Comparison of ENCODE assay signal across 8 mouse cellular contexts in genomic region chr1:183296465-183296864, GRCm38 (mm10). TPM values are rescaled to one million over a fixed set of nuclear protein-coding genes. Genes with fewer than 3 reads are reported as not detected.
DNase-seq lines count a peak whose midpoint lies in the region; ATAC-seq and TF ChIP-seq lines count a peak whose summit lies in the region.

Aida (plus strand) TSS chr1:183296590.

- H3K9ac ChIP-seq in forebrain, postnatal 0 days: peak within 1 kb of the TSS; percentile 61
- H3K9ac ChIP-seq in hindbrain, embryonic 12.5 days: peak within 1 kb of the TSS; percentile 61

- H3K9me3 ChIP-seq in forebrain, postnatal 0 days (ENCODE audit: low read length): no peaks in the 10 kb centered on the region
- H3K9me3 ChIP-seq in hindbrain, embryonic 12.5 days (replicated peaks): no peaks in the 10 kb centered on the region

- peak; percentile 33 for DNase-seq in cerebellum, adult 11 months
- DNase-seq in cerebellum, adult 9-10 months: no peak
- DNase-seq in brain, embryonic 14.5 days (ENCODE audit: low read depth): no peak
- DNase-seq in forebrain, postnatal 0 days: no peak
- peak; percentile 18 to 50 for DNase-seq in left cerebral cortex, postnatal 14 days (ENCODE audit: low spot score in 2 of 2)
- DNase-seq in splenic B cell, adult 2 months (ENCODE audit: low read depth, low spot score): peak; percentile 60

- peak; percentile 33 for ATAC-seq in forebrain, postnatal 0 days
- peak; percentile 11 for ATAC-seq in hindbrain, embryonic 12.5 days (ENCODE audit: low FRiP score)
- ATAC-seq in megakaryocyte, adult 5-6 weeks (ENCODE audit: poor library complexity, severe bottlenecking): peak; percentile 38

- TF ChIP-seq POLR2A in brain, embryonic 14.5 days (IDR thresholded peaks at IDR 0.05; ENCODE audit: borderline replicate concordance, extremely low read depth, insufficient read depth, insufficient read length, poor library complexity, severe bottlenecking): no peak

- H3K4me1 ChIP-seq in forebrain, postnatal 0 days (ENCODE audit: insufficient read depth): no peaks in the 10 kb centered on the region
- H3K4me1 ChIP-seq in hindbrain, embryonic 12.5 days: no peaks in the 10 kb centered on the region

- no peaks in the 10 kb centered on the region for H3K27me3 ChIP-seq in forebrain, postnatal 0 days (ENCODE audit: insufficient read depth, low read length)
- no peaks in the 10 kb centered on the region for H3K27me3 ChIP-seq in hindbrain, embryonic 12.5 days
- no peaks in the 10 kb centered on the region for H3K27me3 ChIP-seq in splenic B cell, adult 2 months (ENCODE audit: control insufficient read depth, insufficient read depth, low read length, poor library complexity, severe bottlenecking)

- H3K4me3 ChIP-seq in forebrain, postnatal 0 days (ENCODE audit: low read depth, low read length): peak within 1 kb of the TSS; percentile 53
- H3K4me3 ChIP-seq in hindbrain, embryonic 12.5 days: peak within 1 kb of the TSS; percentile 47

- peak within 1 kb of the TSS; percentile 50 for H3K4me2 ChIP-seq in forebrain, postnatal 0 days (ENCODE audit: low read depth)
- H3K4me2 ChIP-seq in hindbrain, embryonic 12.5 days (replicated peaks): peak within 1 kb of the TSS; percentile 54

- intact Hi-C loops in left cerebral cortex, postnatal 14 days (cut with DNase I): no loop called here

- H3K36me3 ChIP-seq in forebrain, postnatal 0 days (ENCODE audit: insufficient read depth): peaks cover 21% of the 10 kb centered on the region
- H3K36me3 ChIP-seq in hindbrain, embryonic 12.5 days: peaks cover 11% of the 10 kb centered on the region
- no peaks in the 10 kb centered on the region for H3K36me3 ChIP-seq in splenic B cell, adult 2 months (ENCODE audit: control insufficient read depth, insufficient read depth, low read length, poor library complexity, severe bottlenecking)

- under 1% methylated on average over 26 of the region's 26 CpGs for WGBS in forebrain, postnatal 0 days
- WGBS in hindbrain, embryonic 12.5 days: under 1% methylated on average over 26 of the region's 26 CpGs

- TF ChIP-seq CTCF in brain, embryonic 14.5 days (IDR thresholded peaks at IDR 0.05; ENCODE audit: borderline replicate concordance, extremely low read depth, insufficient read depth, insufficient read length): no peak
- 0 out of 2 replicates have a peak, but pooled peaks have one; percentile 42 for TF ChIP-seq CTCF in forebrain, postnatal 0 days (IDR thresholded peaks at IDR 0.05; ENCODE audit: low read depth)

- H3K27ac ChIP-seq in forebrain, postnatal 0 days (ENCODE audit: low read depth, low read length): peak within 1 kb of the TSS; percentile 65
- peak within 1 kb of the TSS; percentile 77 for H3K27ac ChIP-seq in hindbrain, embryonic 12.5 days

RNA-seq across cellular contexts. Expression of gene Aida, which starts in this region (rescaled TPM):
- 80.7 and 82.0 TPM in 2 replicates for polyA plus RNA-seq in brain, embryonic 14.5 days (2012; rRNA removed)
- total RNA-seq in forebrain, postnatal 0 days (2014; rRNA removed): 54.7 and 69.1 TPM in 2 replicates
- polyA plus RNA-seq in forebrain, postnatal 0 days (2015; fragmentation: Nextera tagmentation; extraction: Ambion mirVana): 37.8 and 46.1 TPM in 2 replicates
- polyA plus RNA-seq in hindbrain, embryonic 12.5 days (2016; fragmentation: Nextera tagmentation; extraction: Ambion mirVana): 72.7 and 74.3 TPM in 2 replicates
- 10 to 100 TPM; 45.6 to 48.4 TPM for total RNA-seq in left cerebral cortex, postnatal 14 days (2021)
- total RNA-seq in megakaryocyte, adult 5-6 weeks (2015): 66.0 and 71.4 TPM in 2 replicates
- total RNA-seq in megakaryocyte, adult 5-6 weeks (2017): 85.7 and 88.5 TPM in 2 replicates

Comparison
In these comparisons a context has a peak if more than half of its experiments do, and no peak if none do; other contexts are left out.
1. DNase-seq: peak in cerebellum, adult 11 months (single experiment), left cerebral cortex, postnatal 14 days (2 of 2) and splenic B cell, adult 2 months (single experiment); none in cerebellum, adult 9-10 months (single experiment), brain, embryonic 14.5 days (single experiment) and forebrain, postnatal 0 days (single experiment).
2. Peak in every context shown above with its lines, with median percentiles within 50 percentile points of each other: ATAC-seq.